Mouse (Mus musculus) lung, adult 2 months (tissue): ENCODE measurements around the gene Sptlc2.

Source experiments
- CTCF ChIP-seq: fragments of 200-500 bp; IDR thresholded peaks from 2 replicates; pipeline ENCODE4 v1.5.1; 2011; ENCODE audit warnings: mild to moderate bottlenecking, low read length, control low read depth; ENCODE audit not compliant: insufficient read depth
- POLR2A ChIP-seq: fragments of 200-500 bp; IDR thresholded peaks from 2 replicates; pipeline ENCODE4 v1.6.1; 2011; ENCODE audit warnings: low read depth, mild to moderate bottlenecking, control low read depth, low read length, borderline replicate concordance; ENCODE audit errors: extremely low read depth

- TF ChIP-seq CTCF (no peak), POLR2A (no peak)
Measured at GRCm38 (mm10) chr12:87317951-87318350, 70.2 kb downstream of the Sptlc2 start.
